Mouse (Mus musculus) megakaryocyte, embryonic 14.5 days (primary cell): ENCODE measurements around the gene Ppp1r9a. TPM values are rescaled to one million over a fixed set of nuclear protein-coding genes. Genes with fewer than 3 reads are reported as not detected.
A peak's percentile ranks its signal among the peaks of the same experiment; 100 is the strongest.

Source experiments
- H3K27me3 ChIP-seq: replicated peaks from 2 replicates; pipeline ENCODE3; 2012; ENCODE audit warnings: inconsistent platforms
- H3K36me3 ChIP-seq: replicated peaks from 2 replicates; pipeline ENCODE3; 2012; ENCODE audit warnings: low read length, inconsistent platforms, mixed read lengths
- H3K4me1 ChIP-seq: 2 replicates; pipeline ENCODE4 v1.6.1; 2012; ENCODE audit warnings: inconsistent platforms
- H3K4me3 ChIP-seq: replicated peaks from 2 replicates; pipeline ENCODE3; 2012; ENCODE audit warnings: moderate library complexity, mild to moderate bottlenecking, inconsistent platforms
- H3K9me3 ChIP-seq: 2 replicates; pipeline ENCODE4 v1.6.1; 2012; ENCODE audit warnings: inconsistent platforms
- FLI1 ChIP-seq: IDR thresholded peaks from 2 replicates; pipeline ENCODE4 v1.6.1; 2012; ENCODE audit warnings: low read length, inconsistent platforms, mixed read lengths
- GATA1 ChIP-seq: IDR thresholded peaks from 3 replicates; pipeline ENCODE4 v1.6.1; 2012; ENCODE audit warnings: mixed read lengths, low read length, inconsistent platforms, borderline replicate concordance
- polyA plus RNA-seq: library from polyadenylated mRNA; stranded (reverse); fragments of >175 nt; gene quantifications from 2 replicates; pipeline ENCODE4 v1.2.3, GENCODE M21; 2012; ENCODE audit warnings: low replicate concordance; ENCODE audit not compliant: insufficient read depth

The Ppp1r9a gene
- polyA plus RNA-seq, 1 experiment: 2.5 TPM

DNA sequence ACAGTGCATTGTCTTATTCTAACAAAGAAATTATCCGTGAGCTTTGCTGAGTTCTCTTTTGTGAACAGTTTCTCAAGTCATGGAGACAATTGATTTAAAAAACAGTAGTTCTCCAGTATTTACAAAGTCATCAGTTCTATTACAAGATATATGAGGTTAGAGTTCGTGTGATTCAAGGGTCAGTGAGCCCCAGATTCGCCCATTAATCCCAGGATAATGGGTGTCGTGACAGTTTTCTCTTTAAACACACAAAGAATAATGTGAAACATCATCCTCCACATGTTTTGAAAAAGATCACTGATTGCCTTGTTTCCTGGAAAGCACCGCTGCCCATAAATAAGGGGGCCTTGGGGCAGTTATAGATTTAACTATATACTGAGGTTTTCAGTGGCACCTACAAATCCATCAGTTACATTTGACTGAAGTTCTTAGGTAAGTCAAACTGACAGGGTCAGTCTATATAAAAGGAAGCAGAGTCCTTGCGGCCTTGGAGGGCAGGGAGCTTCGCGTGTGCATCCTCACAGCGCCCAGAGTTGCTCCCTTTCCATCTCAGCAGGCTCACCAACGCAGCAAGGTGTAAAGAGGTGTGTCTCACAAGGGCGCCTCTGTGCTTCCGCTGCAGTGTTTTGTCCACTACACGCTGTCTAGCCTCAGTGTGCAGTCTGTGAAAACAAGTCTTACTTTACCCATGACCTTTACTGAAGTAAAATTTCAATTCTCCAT, 126.6 kb downstream of the Ppp1r9a start:
- Histone ChIP-seq H3K36me3 (no peaks in the 10 kb centered on the region), H3K4me1 (peaks cover 10% of the 10 kb centered on the region), H3K4me3 (no peak overlapping the region), H3K9me3 (no peaks in the 10 kb centered on the region), H3K27me3 (peaks cover 5% of the 10 kb centered on the region)
- TF ChIP-seq FLI1 (no peak), GATA1 (no peak)

- Histone ChIP-seq H3K9me3 (no peaks in the 10 kb centered on the region), H3K27me3 (peaks cover 5% of the 10 kb centered on the region), H3K36me3 (no peaks in the 10 kb centered on the region), H3K4me3 (peak overlapping the region; percentile 50), H3K4me1 (peaks cover 6% of the 10 kb centered on the region)
- TF ChIP-seq GATA1 (no peak), FLI1 (no peak)
These were observed 127.2 kb downstream of the Ppp1r9a start for GRCm38 (mm10) chr6:5029956-5030355.

DNA sequence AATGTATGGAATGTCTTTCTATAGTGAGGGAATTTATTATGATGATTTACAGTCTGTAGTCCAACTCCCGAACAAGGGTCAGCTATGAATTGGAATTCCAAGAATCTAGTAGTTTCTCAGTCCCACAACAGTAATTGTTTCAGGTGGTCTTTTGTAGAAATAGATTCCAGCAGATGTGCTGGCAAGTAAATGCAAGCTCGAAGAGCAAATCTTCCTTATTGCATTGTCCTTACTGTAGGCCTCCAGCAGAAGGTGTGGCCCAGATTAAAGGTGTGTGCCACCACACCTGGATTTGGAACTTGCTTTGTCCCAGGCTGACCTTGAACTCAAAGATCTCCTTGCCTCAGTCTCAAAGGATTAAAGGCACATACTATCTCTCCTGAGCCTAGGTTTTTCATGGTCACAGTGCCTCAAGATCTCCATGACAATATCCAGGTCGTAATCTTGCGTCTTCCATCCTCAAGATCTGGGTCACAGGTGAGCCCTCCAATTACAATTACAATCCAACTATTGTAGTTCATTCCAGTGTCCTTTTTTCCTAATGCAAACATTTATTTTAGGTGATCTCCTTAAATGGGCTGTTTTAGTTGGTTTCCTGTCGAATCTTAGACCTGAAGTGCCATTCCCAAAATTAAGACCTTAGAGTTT, 130.4 kb downstream of the Ppp1r9a start:
- Histone ChIP-seq H3K4me3 (no peak overlapping the region), H3K4me1 (peaks cover 3% of the 10 kb centered on the region), H3K9me3 (no peaks in the 10 kb centered on the region), H3K27me3 (peaks cover 5% of the 10 kb centered on the region), H3K36me3 (no peaks in the 10 kb centered on the region)
- TF ChIP-seq GATA1: no peak
- TF ChIP-seq FLI1: no peak

GRCm38 (mm10) chr6:5037225-5037624, 134.5 kb downstream of the Ppp1r9a start:
- Histone ChIP-seq H3K4me3 (no peak overlapping the region), H3K27me3 (no peaks in the 10 kb centered on the region), H3K4me1 (no peaks in the 10 kb centered on the region), H3K9me3 (no peaks in the 10 kb centered on the region), H3K36me3 (no peaks in the 10 kb centered on the region)
- TF ChIP-seq GATA1: no peak
- no peak for TF ChIP-seq FLI1

DNA sequence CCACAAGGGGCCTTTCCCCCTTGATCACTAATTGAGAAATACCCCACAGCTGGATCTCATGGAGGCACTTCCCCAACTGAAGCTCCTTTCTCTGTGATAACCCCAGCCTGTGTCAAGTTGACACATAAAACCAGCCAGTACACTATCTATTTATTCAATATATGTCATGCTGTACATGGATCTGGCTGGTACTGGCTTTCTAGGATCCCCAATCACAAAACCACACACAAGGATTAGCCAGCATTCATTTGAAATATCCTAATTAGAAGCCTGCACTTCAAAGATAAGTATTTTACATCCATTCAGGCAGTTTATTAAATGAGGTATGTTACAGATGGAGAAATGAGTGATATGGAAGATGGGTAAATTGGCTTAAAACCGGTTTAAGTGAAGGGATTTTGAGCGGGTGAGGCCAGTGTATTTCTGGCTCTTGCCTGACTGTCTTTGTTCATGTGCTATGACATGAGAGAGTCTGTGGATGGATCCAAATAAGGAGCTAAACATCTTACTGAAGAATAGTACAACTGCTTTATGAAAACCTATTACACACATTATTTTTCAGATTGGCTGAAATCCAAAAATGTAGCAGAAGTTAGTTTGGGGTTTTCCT, 135.5 kb downstream of the Ppp1r9a start:
- H3K4me3 ChIP-seq: no peak overlapping the region
- H3K4me1 ChIP-seq: no peaks in the 10 kb centered on the region
- H3K27me3 ChIP-seq: no peaks in the 10 kb centered on the region
- H3K36me3 ChIP-seq: no peaks in the 10 kb centered on the region
- TF ChIP-seq GATA1 (no peak), FLI1 (no peak)
- H3K9me3 ChIP-seq: no peaks in the 10 kb centered on the region

DNA sequence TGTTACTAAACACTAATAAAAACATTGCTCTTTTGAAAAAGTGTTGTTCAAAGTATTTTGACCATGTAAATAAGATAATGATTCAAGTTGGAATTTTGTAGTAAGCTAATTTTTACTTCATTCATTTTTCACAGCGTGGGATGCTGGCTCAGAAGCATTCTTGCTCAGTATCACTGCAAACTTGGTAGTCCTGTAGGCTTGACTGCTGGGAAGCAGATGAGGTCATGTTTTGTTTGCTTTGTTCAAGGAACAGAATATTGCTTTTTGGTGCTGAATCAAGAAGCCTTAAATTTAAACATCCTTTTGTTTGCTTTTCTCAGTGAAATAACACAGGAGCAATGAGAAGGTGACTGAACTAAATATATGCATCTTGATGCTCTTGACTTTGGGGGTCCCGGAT, 136.6 kb downstream of the Ppp1r9a start:
- Histone ChIP-seq H3K27me3 (no peaks in the 10 kb centered on the region), H3K4me1 (no peaks in the 10 kb centered on the region), H3K4me3 (no peak overlapping the region), H3K36me3 (no peaks in the 10 kb centered on the region), H3K9me3 (no peaks in the 10 kb centered on the region)
- TF ChIP-seq GATA1: no peak
- no peak for TF ChIP-seq FLI1

DNA sequence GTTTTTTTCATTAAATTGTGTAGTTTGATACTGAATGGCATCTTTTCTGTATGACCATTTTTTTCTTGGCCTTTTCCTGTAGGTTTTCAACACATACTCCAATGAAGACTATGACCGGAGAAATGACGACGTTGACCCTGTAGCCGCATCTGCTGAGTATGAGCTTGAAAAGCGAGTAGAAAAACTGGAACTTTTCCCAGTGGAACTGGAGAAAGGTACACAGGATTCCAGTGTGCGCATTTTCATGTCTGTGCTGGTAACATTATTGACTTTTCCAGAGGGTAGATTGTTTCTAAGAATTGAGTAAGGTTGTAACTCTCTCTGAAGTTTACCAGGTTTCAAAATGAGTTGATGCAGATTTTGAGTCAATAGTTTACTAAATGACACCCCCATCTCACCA, 143.1 kb downstream of the Ppp1r9a start:
- Histone ChIP-seq H3K4me1 (no peaks in the 10 kb centered on the region), H3K27me3 (no peaks in the 10 kb centered on the region), H3K4me3 (no peak overlapping the region), H3K9me3 (no peaks in the 10 kb centered on the region), H3K36me3 (no peaks in the 10 kb centered on the region)
- TF ChIP-seq FLI1 (no peak), GATA1 (no peak)

- Histone ChIP-seq H3K36me3 (no peaks in the 10 kb centered on the region), H3K4me1 (peaks cover 5% of the 10 kb centered on the region), H3K27me3 (no peaks in the 10 kb centered on the region), H3K9me3 (no peaks in the 10 kb centered on the region), H3K4me3 (no peak overlapping the region)
- TF ChIP-seq FLI1 (no peak), GATA1 (no peak)
These were observed 145.3 kb downstream of the Ppp1r9a start for GRCm38 (mm10) chr6:5048025-5048424.

- no peaks in the 10 kb centered on the region for H3K9me3 ChIP-seq
- H3K27me3 ChIP-seq: no peaks in the 10 kb centered on the region
- H3K4me1 ChIP-seq: peaks cover 5% of the 10 kb centered on the region
- H3K4me3 ChIP-seq: no peak overlapping the region
- no peaks in the 10 kb centered on the region for H3K36me3 ChIP-seq
- TF ChIP-seq FLI1: no peak
- TF ChIP-seq GATA1: no peak
These were observed 149.6 kb downstream of the Ppp1r9a start for GRCm38 (mm10) chr6:5052309-5052708.

GRCm38 (mm10) chr6:5054446-5055095, 151.9 kb downstream of the Ppp1r9a start:
- no peaks in the 10 kb centered on the region for H3K36me3 ChIP-seq
- no peak overlapping the region for H3K4me3 ChIP-seq
- no peaks in the 10 kb centered on the region for H3K9me3 ChIP-seq
- peaks cover 10% of the 10 kb centered on the region for H3K4me1 ChIP-seq
- no peaks in the 10 kb centered on the region for H3K27me3 ChIP-seq
- no peak for TF ChIP-seq FLI1
- TF ChIP-seq GATA1: no peak
